Mouse (Mus musculus) stomach, postnatal 0 days (tissue): ENCODE measurements at regions not wholly inside any gene's neighbourhood (a gene's known extent, or its start where the extent isn't known, plus 50 kb on each side); places are given as distances from the start of the nearest gene placed in this dataset.

ENCODE experiments used
- ATAC-seq: fragments of 200-750 bp; cut with Nextera tagmentation; 2 replicates; pipeline ENCODE4 v1.8.0; 2017; ENCODE audit not compliant: low FRiP score, low TSS enrichment
- DNase-seq: peaks from one replicate; pipeline ENCODE4 v3.0.0-alpha.2; 2016; ENCODE audit warnings: low spot score
- H3K27ac ChIP-seq: fragments of 300-500 bp; sonication (generic); replicated peaks from 2 replicates; pipeline ENCODE4 v1.5.1; 2014; ENCODE audit warnings: mild to moderate bottlenecking, control low read depth
- H3K27me3 ChIP-seq: fragments of 300-500 bp; sonication (generic); 2 replicates; pipeline ENCODE4 v1.6.1; 2014; ENCODE audit warnings: low read length; ENCODE audit not compliant: control insufficient read depth, insufficient read depth
- H3K36me3 ChIP-seq: fragments of 300-500 bp; sonication (generic); 2 replicates; pipeline ENCODE4 v1.6.1; 2014; ENCODE audit warnings: low read length, mixed read lengths; ENCODE audit not compliant: control insufficient read depth, insufficient read depth
- H3K4me1 ChIP-seq: fragments of 300-500 bp; sonication (generic); replicated peaks from 2 replicates; pipeline ENCODE4 v1.6.1; 2014; ENCODE audit warnings: antibody characterized with exemption; ENCODE audit not compliant: control insufficient read depth, insufficient read depth
- H3K4me2 ChIP-seq: fragments of 300-500 bp; sonication (generic); replicated peaks from 2 replicates; pipeline ENCODE4 v1.6.1; 2014; ENCODE audit warnings: low read depth, mild to moderate bottlenecking, control low read depth, moderate library complexity
- H3K4me3 ChIP-seq: fragments of 300-500 bp; sonication (generic); 2 replicates; pipeline ENCODE4 v1.5.1; 2014; ENCODE audit warnings: low read depth, low read length, control low read depth
- H3K9ac ChIP-seq: fragments of 300-500 bp; sonication (generic); 2 replicates; pipeline ENCODE4 v1.6.1; 2014; ENCODE audit warnings: mild to moderate bottlenecking, low read length, control low read depth, mixed read lengths
- H3K9me3 ChIP-seq: fragments of 300-500 bp; sonication (generic); 2 replicates; pipeline ENCODE4 v1.6.1; 2016; ENCODE audit warnings: low read length; ENCODE audit not compliant: control insufficient read depth
- CTCF ChIP-seq: IDR thresholded peaks from 2 replicates; pipeline ENCODE4 v1.5.1; 2016; ENCODE audit warnings: antibody characterized with exemption, low read depth, mild to moderate bottlenecking, moderate library complexity
- EP300 ChIP-seq: optimal IDR thresholded peaks from 2 replicates; pipeline ENCODE3; 2016; ENCODE audit warnings: antibody characterized with exemption
- WGBS: fragments of 180-500 bp; shearing (Covaris S2); extraction: QIAGEN DNeasy Blood & Tissue Kit; methylation state at CpG from one replicate; pipeline ENCODE4 v1.1.7; 2014; 5-methylcytosine and 5-hydroxymethylcytosine counted together

DNA sequence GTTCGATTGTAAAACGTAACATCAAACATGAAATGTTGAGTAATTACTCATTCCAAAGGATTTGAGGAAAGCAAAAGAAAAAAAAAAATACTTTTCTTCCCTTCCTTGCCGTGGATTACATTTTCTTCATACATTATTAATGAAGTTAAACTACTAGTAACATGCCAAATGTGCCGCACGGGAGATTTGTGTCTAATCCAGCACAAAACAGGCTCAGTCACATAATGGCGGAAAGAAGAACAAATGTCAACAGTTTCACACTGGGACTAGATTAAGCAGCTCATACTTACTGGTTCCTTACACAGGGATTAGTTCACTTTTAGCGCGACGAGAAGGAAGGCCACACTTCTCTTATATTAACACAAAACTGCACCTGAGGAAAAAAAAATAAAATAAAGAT, 94.9 kb upstream of the Pitx2 start:
- 37% methylated on average over 9 of the region's 9 CpGs for WGBS
- DNase-seq: no peak

DNA sequence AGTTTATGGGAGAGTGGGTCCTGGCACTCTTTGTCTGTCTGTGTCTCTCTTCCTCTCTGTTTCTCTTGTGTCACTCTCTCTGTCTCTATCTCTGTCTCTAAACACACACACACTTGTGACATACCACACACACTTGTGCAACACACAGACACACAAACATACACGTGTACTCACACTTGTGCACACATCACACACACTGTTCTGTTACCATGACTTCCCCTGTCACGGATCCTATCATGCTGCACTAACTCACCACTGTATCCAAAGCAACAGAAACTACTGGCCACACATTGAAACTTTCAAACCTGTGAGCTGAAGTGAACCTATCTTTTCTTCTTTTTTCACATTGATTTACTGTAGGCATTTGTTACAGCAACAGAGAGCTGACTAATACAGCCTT, 93.5 kb upstream of the Pitx2 start:
- H3K4me2 ChIP-seq: no peak overlapping the region

More for the DNA sequence above, 94.9 kb upstream of the Pitx2 start:
- H3K4me1 ChIP-seq: no peaks in the 10 kb centered on the region
- H3K4me2 ChIP-seq: peak overlapping the region; percentile 9; the same call in 1 of the 2 replicates
- no peak overlapping the region for H3K4me3 ChIP-seq
- no peaks in the 10 kb centered on the region for H3K9me3 ChIP-seq
- no peaks in the 10 kb centered on the region for H3K27me3 ChIP-seq
- TF ChIP-seq CTCF (no peak), EP300 (no peak)
- no peak overlapping the region for H3K9ac ChIP-seq
- no peak overlapping the region for H3K27ac ChIP-seq
- H3K36me3 ChIP-seq: no peaks in the 10 kb centered on the region
- no peak for ATAC-seq

DNA sequence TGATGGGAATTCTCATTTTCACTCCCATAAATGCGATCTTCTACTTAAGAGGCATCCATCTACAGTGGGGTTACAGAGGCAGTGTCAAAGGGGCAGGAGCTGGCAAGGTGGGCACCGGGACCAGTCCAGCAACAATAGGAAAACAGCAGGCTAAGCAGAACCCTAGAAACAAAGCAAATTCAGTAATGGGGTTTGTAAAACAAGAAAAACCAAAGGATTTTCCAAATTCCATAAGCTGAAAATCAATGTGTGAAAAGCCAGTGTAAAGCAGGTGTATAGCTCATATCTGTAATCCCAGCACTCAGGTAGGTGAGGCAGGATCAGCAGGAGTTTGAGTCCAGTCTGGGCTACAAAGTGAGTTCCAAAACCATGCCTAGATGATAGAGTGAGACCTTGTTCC, 69.2 kb upstream of the Pitx2 start:
- H3K4me3 ChIP-seq: no peak overlapping the region
- no peaks in the 10 kb centered on the region for H3K36me3 ChIP-seq
- DNase-seq (no peak), ATAC-seq (no peak)
- no peaks in the 10 kb centered on the region for H3K27me3 ChIP-seq
- no peaks in the 10 kb centered on the region for H3K4me1 ChIP-seq
- H3K27ac ChIP-seq: no peak overlapping the region
- H3K9ac ChIP-seq: no peak overlapping the region
- TF ChIP-seq EP300 (no peak), CTCF (no peak)
- no peak overlapping the region for H3K4me2 ChIP-seq
- WGBS: 87% methylated on average over 2 of the region's 2 CpGs
- H3K9me3 ChIP-seq: no peaks in the 10 kb centered on the region

More for the DNA sequence above, 93.5 kb upstream of the Pitx2 start:
- H3K27me3 ChIP-seq: no peaks in the 10 kb centered on the region
- no peak overlapping the region for H3K9ac ChIP-seq
- 83% methylated on average over 2 of the region's 2 CpGs for WGBS
- H3K4me3 ChIP-seq: no peak overlapping the region
- no peaks in the 10 kb centered on the region for H3K4me1 ChIP-seq
- no peak for DNase-seq
- no peak for ATAC-seq
- TF ChIP-seq EP300 (no peak), CTCF (no peak)
- H3K36me3 ChIP-seq: no peaks in the 10 kb centered on the region
- no peaks in the 10 kb centered on the region for H3K9me3 ChIP-seq
- H3K27ac ChIP-seq: no peak overlapping the region

DNA sequence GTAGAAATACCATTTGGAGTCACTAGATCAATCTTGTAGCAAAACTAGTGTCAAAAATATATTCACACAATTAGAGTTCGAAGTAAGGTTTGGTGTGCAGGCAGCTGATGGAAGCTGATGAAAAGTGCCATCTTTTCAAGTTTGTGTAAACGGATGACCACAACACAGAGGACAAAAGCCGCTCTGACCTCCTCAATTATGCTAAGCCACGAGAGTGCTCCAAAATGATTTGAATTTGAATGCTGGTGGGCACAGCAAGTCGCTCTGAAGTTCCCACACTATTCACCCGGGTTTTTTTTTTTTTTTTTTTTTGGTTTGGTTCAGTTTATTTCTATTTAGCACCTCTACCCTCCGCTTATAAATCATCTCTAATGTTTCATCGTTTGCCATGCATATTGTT, 68.5 kb upstream of the Pitx2 start:
- H3K9ac ChIP-seq: no peak overlapping the region
- H3K36me3 ChIP-seq: no peaks in the 10 kb centered on the region
- no peak for DNase-seq
- H3K27me3 ChIP-seq: no peaks in the 10 kb centered on the region
- WGBS: 77% methylated on average over 8 of the region's 8 CpGs
- no peaks in the 10 kb centered on the region for H3K9me3 ChIP-seq
- H3K4me1 ChIP-seq: no peaks in the 10 kb centered on the region
- TF ChIP-seq CTCF (no peak), EP300 (no peak)
- ATAC-seq: no peak
- no peak overlapping the region for H3K4me3 ChIP-seq
- no peak overlapping the region for H3K27ac ChIP-seq
- no peak overlapping the region for H3K4me2 ChIP-seq

DNA sequence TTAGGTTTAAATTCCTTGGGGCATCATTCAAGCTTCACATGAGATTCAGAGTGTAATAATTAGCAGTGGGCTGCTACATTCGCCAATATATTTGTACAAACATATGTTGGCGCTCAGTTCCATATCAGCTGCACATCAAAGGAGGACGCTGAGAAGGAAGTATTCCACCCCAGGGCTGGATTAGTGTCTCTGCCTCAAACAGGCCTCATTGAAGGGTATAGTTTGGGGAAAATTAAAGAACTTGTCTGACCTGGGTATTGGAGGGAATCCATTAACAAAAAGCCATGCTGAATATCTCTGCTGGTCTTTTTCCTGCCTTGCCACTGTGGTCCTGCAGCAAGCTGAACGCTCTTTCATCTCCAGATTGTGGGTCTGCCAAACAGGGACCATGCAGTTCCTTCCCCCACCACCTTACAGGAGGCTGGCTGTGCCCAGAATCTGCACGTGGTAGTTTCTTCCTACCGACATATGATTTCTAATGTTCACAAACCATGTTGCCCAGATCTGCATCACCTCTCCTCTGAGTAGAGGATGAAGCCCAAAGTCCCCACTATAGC, 67.7 kb upstream of the Pitx2 start:
- H3K4me1 ChIP-seq: no peaks in the 10 kb centered on the region
- DNase-seq (no peak), ATAC-seq (no peak)
- no peak overlapping the region for H3K4me3 ChIP-seq
- no peak overlapping the region for H3K4me2 ChIP-seq
- 65% methylated on average over 6 of the region's 6 CpGs for WGBS
- H3K27me3 ChIP-seq: no peaks in the 10 kb centered on the region
- TF ChIP-seq CTCF (no peak), EP300 (no peak)
- no peaks in the 10 kb centered on the region for H3K36me3 ChIP-seq
- H3K9ac ChIP-seq: no peak overlapping the region
- no peaks in the 10 kb centered on the region for H3K9me3 ChIP-seq
- H3K27ac ChIP-seq: no peak overlapping the region
